Mouse (Mus musculus) lung, postnatal 0 days (tissue): ENCODE results near the gene Cryzl2.

Experiments used
- CTCF ChIP-seq: IDR thresholded peaks from 2 replicates; pipeline ENCODE4 v1.5.1; 2016; ENCODE audit warnings: antibody characterized with exemption, mild to moderate bottlenecking
- EP300 ChIP-seq: IDR thresholded peaks from 2 replicates; pipeline ENCODE4 v1.6.1; 2016; ENCODE audit warnings: antibody characterized with exemption, mild to moderate bottlenecking, control low read depth

DNA sequence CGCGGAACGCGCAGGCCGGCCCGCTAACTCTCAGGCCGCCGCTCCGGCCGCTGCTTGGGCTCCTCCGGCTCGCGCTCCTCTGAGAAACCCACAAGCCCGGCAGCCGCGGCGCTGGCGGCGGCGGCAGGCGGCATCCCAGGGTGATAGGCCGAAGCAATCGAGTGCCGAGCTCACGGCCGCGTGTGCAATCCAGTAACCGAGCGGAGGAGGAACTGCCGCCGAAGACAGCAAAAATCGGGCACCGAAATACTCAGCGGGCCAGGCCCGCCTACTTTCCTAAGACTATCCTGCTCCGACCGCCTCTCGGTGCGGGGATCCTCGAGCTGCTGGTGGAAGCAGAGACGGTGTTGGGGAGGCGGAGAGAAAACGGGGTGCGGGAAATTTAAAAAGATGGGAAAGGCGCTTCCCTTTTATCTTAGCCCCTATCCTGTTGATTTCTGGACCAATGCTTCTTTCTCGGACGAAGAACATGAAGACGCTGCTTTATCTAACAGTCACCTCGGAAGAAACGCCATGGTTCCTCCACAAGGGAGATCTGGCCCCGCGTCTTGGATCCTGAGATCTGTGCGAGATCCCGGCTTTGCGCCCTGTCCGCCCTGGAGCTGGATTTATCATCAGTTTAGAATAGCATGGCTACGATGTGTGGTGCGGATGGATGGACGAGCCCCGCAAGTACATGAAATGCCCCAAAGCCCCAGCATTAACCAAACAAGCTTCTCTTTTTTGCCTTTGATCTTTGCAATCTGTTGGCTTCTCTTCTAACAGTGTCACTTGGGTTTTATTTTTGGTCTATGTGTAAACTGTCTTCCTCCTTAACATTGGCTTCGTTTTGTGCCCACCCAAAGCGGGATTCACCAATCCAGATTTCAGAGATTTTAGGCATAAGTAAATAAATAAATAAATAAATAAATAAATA, 45.7 kb upstream of the Cryzl2 start, which contains the start of gene Rasal2:
- TF ChIP-seq CTCF: peak; percentile 1; the same call in 1 of the 2 replicates
- no peak for TF ChIP-seq EP300
